Mouse (Mus musculus) midbrain, postnatal 0 days (tissue): Measurements from ENCODE around the gene Cpsf6. TPM values are rescaled to one million over a fixed set of nuclear protein-coding genes. Genes with fewer than 3 reads are reported as not detected.
"Not testable (repeated sequence)": the region's sequence is repeated elsewhere in the genome, so short reads cannot be mapped to it uniquely, and the experiment has no call there.

Source experiments
- ATAC-seq: fragments of 200-750 bp; cut with Nextera tagmentation; 2 replicates; pipeline ENCODE4 v1.8.0; 2017; ENCODE audit warnings: moderate number of reproducible peaks, mild to moderate bottlenecking, moderate TSS enrichment, moderate library complexity; ENCODE audit not compliant: low FRiP score
- DNase-seq: peaks from one replicate; pipeline ENCODE4 v3.0.0-alpha.2; 2015; ENCODE audit warnings: low spot score
- H3K27ac ChIP-seq: fragments of 300-500 bp; sonication (generic); 2 replicates; pipeline ENCODE4 v1.5.1; 2014; ENCODE audit warnings: low read depth, mild to moderate bottlenecking, low read length, mixed read lengths
- H3K27me3 ChIP-seq: fragments of 300-500 bp; sonication (generic); 2 replicates; pipeline ENCODE4 v1.6.1; 2014; ENCODE audit warnings: low read length, control low read depth, mixed read lengths; ENCODE audit not compliant: insufficient read depth
- H3K36me3 ChIP-seq: fragments of 300-500 bp; sonication (generic); 2 replicates; pipeline ENCODE4 v1.6.1; 2014; ENCODE audit warnings: low read length, control low read depth, mixed read lengths; ENCODE audit not compliant: insufficient read depth
- H3K4me1 ChIP-seq: fragments of 300-500 bp; sonication (generic); 2 replicates; pipeline ENCODE4 v1.6.1; 2014; ENCODE audit warnings: mild to moderate bottlenecking, control low read depth, antibody characterized with exemption, low read length, mixed read lengths; ENCODE audit not compliant: insufficient read depth
- H3K4me2 ChIP-seq: fragments of 300-500 bp; sonication (generic); 2 replicates; pipeline ENCODE4 v1.6.1; 2014; ENCODE audit warnings: low read depth, mild to moderate bottlenecking, low read length, mixed read lengths; ENCODE audit not compliant: poor library complexity, severe bottlenecking
- H3K4me3 ChIP-seq: fragments of 300-500 bp; sonication (generic); 2 replicates; pipeline ENCODE4 v1.5.1; 2014; ENCODE audit warnings: low read depth, mild to moderate bottlenecking, low read length, moderate library complexity
- H3K9ac ChIP-seq: fragments of 300-500 bp; sonication (generic); replicated peaks from 2 replicates; pipeline ENCODE4 v1.6.1; 2014; ENCODE audit warnings: mild to moderate bottlenecking, low read length, moderate library complexity, mixed read lengths; ENCODE audit not compliant: poor library complexity, severe bottlenecking
- H3K9me3 ChIP-seq: fragments of 300-500 bp; sonication (generic); 2 replicates; pipeline ENCODE4 v1.6.1; 2016; ENCODE audit warnings: low read length, control low read depth
- CTCF ChIP-seq: IDR thresholded peaks from 2 replicates; pipeline ENCODE4 v1.5.1; 2016; ENCODE audit warnings: antibody characterized with exemption, mild to moderate bottlenecking
- WGBS: fragments of 180-500 bp; shearing (Covaris S2); extraction: QIAGEN DNeasy Blood & Tissue Kit; methylation state at CpG from one replicate; pipeline ENCODE4 v1.1.7; 2014; 5-methylcytosine and 5-hydroxymethylcytosine counted together
- polyA plus RNA-seq: library from polyadenylated mRNA; unstranded; fragments of >200 nt; fragmentation: Nextera tagmentation; extraction: Ambion mirVana; gene quantifications from 2 replicates; pipeline ENCODE4 v1.2.1, GENCODE M21; 2015
- total RNA-seq: library from RNA; depleted of rRNA; stranded (reverse); fragments of >200 nt; gene quantifications from 2 replicates; pipeline ENCODE4 v1.2.3, GENCODE M21; 2014

The Cpsf6 gene
- total and polyA plus RNA-seq, 2 experiments from 2014 or later, result 85.1 to 120 TPM

DNA sequence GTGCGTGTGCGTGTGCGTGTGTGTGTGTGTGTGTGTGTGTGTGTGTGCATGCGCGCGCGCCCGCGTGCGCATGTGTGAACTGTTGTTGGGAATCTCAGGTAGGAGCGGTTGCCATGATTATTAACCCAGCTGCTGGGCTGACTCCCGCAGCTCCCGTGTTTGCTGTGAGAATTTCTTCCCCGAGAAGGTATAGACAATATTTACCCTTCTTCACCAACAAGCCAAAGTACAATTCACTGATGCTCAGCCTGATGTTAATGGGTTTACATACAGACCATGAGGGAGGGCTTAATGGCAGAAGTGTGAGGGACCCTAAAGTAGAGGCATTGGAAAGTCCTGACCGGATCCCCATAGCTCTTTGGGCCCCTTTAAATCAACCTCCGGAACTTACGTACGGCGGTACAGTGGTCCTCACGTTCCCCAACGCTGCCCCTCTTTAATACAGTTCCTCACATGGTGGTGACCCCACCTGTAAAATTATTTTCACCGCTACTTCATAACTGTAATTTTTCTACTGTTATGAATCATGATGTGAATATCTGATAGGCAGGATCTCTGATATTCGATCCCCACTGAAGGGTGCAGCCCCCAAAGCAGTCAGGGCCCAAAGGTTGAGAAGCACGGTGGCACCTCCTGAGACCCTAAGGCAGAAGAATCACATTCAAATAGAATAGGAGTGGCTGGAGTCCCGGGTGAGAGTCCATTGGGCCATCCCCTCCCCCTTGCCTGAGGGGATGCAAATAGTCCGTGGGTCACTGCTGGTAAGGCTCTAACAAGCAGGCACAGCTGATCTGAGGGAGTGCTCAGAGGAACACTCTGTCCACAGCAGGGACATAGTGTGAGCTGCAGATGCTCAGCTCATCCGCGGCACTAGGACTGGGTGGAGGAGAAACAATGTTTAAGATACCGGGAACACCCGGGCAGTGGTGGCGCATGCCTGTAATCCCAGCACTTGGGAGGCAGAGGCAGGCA, 10.4 kb upstream of the Cpsf6 start:
- 58% methylated on average over 31 of the region's 31 CpGs for WGBS
- DNase-seq, result no peak

DNA sequence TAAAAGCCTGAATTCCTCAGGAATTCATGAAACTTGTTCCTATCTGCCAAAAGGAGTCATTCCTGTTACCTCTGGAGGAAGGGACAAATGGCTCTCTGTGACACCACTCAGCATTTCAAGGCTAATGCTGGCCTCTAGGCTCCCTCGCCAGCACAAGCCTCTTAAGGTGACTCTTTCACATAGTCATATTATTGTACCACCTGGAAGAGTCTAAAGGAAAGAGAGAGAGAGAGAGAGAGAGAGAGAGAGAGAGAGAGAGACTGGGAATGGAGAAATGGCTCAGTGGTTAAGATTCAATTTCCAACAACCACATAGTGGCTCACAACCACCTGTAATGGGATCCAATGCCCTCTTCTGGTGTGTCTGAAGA, 9.5 kb upstream of the Cpsf6 start:
- no peak for TF ChIP-seq CTCF
- H3K4me3 ChIP-seq, result no peak overlapping the region
- no peak overlapping the region for H3K4me2 ChIP-seq
- no peak overlapping the region for H3K9ac ChIP-seq
- no peaks in the 10 kb centered on the region for H3K4me1 ChIP-seq
- ATAC-seq, result no peak
- 73% methylated on average over 1 of the region's 1 CpGs for WGBS
- no peaks in the 10 kb centered on the region for H3K9me3 ChIP-seq
- H3K27ac ChIP-seq, result no peak overlapping the region
- H3K36me3 ChIP-seq, result no peaks in the 10 kb centered on the region
- DNase-seq, result no peak
- no peaks in the 10 kb centered on the region for H3K27me3 ChIP-seq

More for the DNA sequence above, 10.4 kb upstream of the Cpsf6 start:
- H3K4me3 ChIP-seq, result no peak overlapping the region
- H3K4me2 ChIP-seq, result no peak overlapping the region
- no peak overlapping the region for H3K9ac ChIP-seq
- no peaks in the 10 kb centered on the region for H3K36me3 ChIP-seq
- H3K27ac ChIP-seq, result no peak overlapping the region
- TF ChIP-seq CTCF, result no peak
- H3K9me3 ChIP-seq, result no peaks in the 10 kb centered on the region
- no peaks in the 10 kb centered on the region for H3K4me1 ChIP-seq
- ATAC-seq, result no peak
- no peaks in the 10 kb centered on the region for H3K27me3 ChIP-seq

DNA sequence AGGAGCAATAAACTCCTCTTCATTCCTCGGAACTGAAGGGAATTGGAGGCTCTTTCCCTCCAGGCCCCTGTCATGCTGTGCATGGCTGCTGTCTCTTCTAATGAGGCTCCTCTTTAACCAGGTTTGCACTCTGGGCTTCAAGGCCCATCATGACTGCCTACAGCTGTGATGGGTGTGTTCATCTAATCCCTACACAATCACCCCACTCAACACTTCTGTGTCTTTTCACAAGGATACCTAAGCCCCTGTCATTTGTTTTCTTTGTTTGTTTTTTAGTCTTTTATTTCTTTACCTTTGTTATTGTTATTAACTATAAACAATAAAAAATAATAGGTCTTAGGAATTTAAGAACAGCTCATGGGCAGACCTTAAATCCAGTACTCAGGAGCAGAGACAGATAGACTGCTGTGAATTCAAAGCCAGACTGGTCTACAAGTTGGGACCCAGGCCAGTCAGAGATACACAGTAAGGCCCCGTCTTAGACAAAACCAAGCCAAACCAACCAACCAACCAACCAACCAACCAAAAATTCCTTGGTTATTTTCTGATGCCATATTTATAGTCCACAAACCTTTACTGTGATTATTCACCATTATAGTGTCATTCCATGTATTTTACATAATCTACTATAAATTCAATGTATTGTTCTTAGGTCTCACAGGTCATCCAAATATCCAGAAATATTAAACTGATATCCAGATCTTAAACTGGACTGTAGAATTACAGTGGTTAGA, 9.0 kb upstream of the Cpsf6 start:
- Histone ChIP-seq H3K27ac (no peak overlapping the region), H3K4me3 (no peak overlapping the region), H3K9ac (no peak overlapping the region), H3K4me1 (no peaks in the 10 kb centered on the region), H3K27me3 (no peaks in the 10 kb centered on the region), H3K36me3 (no peaks in the 10 kb centered on the region), H3K4me2 (no peak overlapping the region), H3K9me3 (no peaks in the 10 kb centered on the region)
- DNase-seq (no peak), ATAC-seq (no peak)
- TF ChIP-seq CTCF, result no peak
- WGBS, result 49% methylated on average over 2 of the region's 2 CpGs

DNA sequence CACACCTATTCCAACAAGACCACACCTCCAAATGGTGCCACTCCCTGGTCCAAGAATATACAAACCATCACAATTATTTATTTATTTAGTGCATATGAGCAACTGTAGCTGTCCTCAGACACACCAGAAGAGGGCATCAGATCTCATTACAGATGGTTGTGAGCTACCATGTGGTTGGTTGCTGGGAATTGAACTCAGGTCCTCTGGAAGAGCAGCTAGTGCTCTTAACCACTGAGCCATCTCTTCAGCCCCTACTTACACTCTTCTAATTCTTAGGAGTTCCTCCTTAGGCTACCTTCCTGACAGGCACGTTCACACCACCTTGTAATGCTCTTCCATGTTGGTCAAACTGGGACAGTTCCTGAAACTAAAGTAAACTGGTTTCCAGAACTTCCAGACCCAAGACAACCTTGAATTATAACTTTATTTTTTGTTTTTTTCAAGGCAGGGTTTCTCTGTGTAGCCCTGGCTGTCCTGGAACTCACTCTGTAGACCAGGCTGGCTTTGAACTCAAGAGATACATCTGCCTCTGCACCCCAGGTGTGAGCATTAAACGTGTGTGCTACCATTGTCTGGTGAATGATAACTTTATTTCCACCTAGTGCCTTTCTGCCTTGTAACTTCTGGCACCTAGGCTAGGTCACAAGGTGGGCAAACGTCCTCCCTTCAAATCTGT, 8.3 kb upstream of the Cpsf6 start:
- WGBS, result 48% methylated on average over 3 of the region's 3 CpGs
- H3K9ac ChIP-seq, ATAC-seq, DNase-seq, H3K4me1 ChIP-seq, H3K36me3 ChIP-seq, H3K27ac ChIP-seq, H3K9me3 ChIP-seq, H3K4me2 ChIP-seq, H3K4me3 ChIP-seq, H3K27me3 ChIP-seq: not testable (repeated sequence)

DNA sequence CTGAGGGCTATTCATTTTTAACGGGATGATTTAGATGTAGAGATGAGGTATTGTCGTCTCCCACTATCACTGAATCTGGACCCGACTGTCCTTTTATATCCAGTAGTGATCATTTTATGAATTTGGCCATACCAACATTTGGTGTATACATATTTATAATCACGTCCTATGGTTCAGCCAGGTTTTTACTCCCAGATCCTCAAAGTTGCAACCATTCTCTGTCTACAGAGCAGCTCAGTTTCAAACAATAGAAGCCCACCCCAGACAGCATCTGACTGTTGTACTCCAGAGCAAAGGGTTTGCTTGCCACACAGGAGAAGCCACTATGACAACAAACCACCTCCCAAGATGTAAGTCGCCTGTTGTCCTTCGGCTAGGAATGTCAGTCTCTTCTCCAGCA, 7.2 kb upstream of the Cpsf6 start:
- no peak overlapping the region for H3K9ac ChIP-seq
- no peaks in the 10 kb centered on the region for H3K4me1 ChIP-seq
- no peak overlapping the region for H3K27ac ChIP-seq
- H3K4me2 ChIP-seq, result no peak overlapping the region
- no peak for TF ChIP-seq CTCF
- H3K9me3 ChIP-seq, result no peaks in the 10 kb centered on the region
- no peaks in the 10 kb centered on the region for H3K27me3 ChIP-seq
- 67% methylated on average over 6 of the region's 6 CpGs for WGBS
- no peaks in the 10 kb centered on the region for H3K36me3 ChIP-seq
- no peak overlapping the region for H3K4me3 ChIP-seq
- ATAC-seq (no peak), DNase-seq (no peak)
